Mouse (Mus musculus) embryo, embryonic 10.5 days (tissue): Measurements from ENCODE around the gene 2900011O08Rik.
A peak's percentile ranks its signal among the peaks of the same experiment; 100 is the strongest.
"Not testable (repeated sequence)": the region's sequence is repeated elsewhere in the genome, so short reads cannot be mapped to it uniquely, and the experiment has no call there.

Experiments
- DNase-seq: peaks from one replicate; pipeline ENCODE4 v3.0.0-alpha.2; 2015; ENCODE audit warnings: low spot score

2900011O08Rik gene

GRCm38 (mm10) chr16:13986574-13987478 is at the start of gene 2900011O08Rik, which contains the start of gene Ifitm7:
TSS of gene 2900011O08Rik (plus strand) at chr16:13986604.
TSS of gene Ifitm7 (minus strand) at chr16:13986888.
- peak; percentile 60 for DNase-seq

GRCm38 (mm10) chr16:13940139-13940846 is 46.1 kb upstream of the 2900011O08Rik start:
- peak; percentile 75 for DNase-seq

GRCm38 (mm10) chr16:13940847-13941395 is 45.5 kb upstream of the 2900011O08Rik start:
- no peak for DNase-seq

- DNase-seq, result no peak
Measured at GRCm38 (mm10) chr16:13944178-13944577, 42.2 kb upstream of the 2900011O08Rik start.

- DNase-seq, result no peak
Measured at GRCm38 (mm10) chr16:13944752-13945151, 41.7 kb upstream of the 2900011O08Rik start.

- DNase-seq, result no peak
Measured at GRCm38 (mm10) chr16:13945153-13945552, 41.3 kb upstream of the 2900011O08Rik start.

GRCm38 (mm10) chr16:13946306-13946705 is 40.1 kb upstream of the 2900011O08Rik start:
- no peak for DNase-seq

- no peak for DNase-seq
Measured at GRCm38 (mm10) chr16:13951245-13951644, 35.2 kb upstream of the 2900011O08Rik start.

GRCm38 (mm10) chr16:13962053-13962452 is 24.4 kb upstream of the 2900011O08Rik start:
- no peak for DNase-seq

- DNase-seq, result no peak
Measured at GRCm38 (mm10) chr16:13969096-13969495, 17.3 kb upstream of the 2900011O08Rik start.

GRCm38 (mm10) chr16:13972051-13972450 is 14.4 kb upstream of the 2900011O08Rik start:
- no peak for DNase-seq

GRCm38 (mm10) chr16:13976358-13976896 is 10.0 kb upstream of the 2900011O08Rik start:
- DNase-seq, result not testable (repeated sequence)

GRCm38 (mm10) chr16:13977026-13977425 is 9.4 kb upstream of the 2900011O08Rik start:
- not testable (repeated sequence) for DNase-seq

GRCm38 (mm10) chr16:13981726-13982125 is 4.7 kb upstream of the 2900011O08Rik start:
- DNase-seq, result not testable (repeated sequence)

GRCm38 (mm10) chr16:13983161-13983560 is 3.2 kb upstream of the 2900011O08Rik start:
- DNase-seq, result no peak

GRCm38 (mm10) chr16:13986197-13986573 is 219 bp upstream of the 2900011O08Rik start:
- peak; percentile 12 for DNase-seq

GRCm38 (mm10) chr16:13992518-13993248 is 6.3 kb downstream of the 2900011O08Rik start:
- DNase-seq, result no peak

- no peak for DNase-seq
Measured at GRCm38 (mm10) chr16:13994076-13994475, 7.7 kb downstream of the 2900011O08Rik start.

GRCm38 (mm10) chr16:13994502-13994901 is 8.1 kb downstream of the 2900011O08Rik start:
- DNase-seq, result no peak

GRCm38 (mm10) chr16:14003386-14004130 is 17.2 kb downstream of the 2900011O08Rik start:
- DNase-seq, result no peak

GRCm38 (mm10) chr16:14004170-14004569 is 17.8 kb downstream of the 2900011O08Rik start:
- DNase-seq, result peak; percentile 26
